Mouse (Mus musculus) B cell, adult 62 days (primary cell): Measurements from ENCODE around the gene Garem2. TPM values are rescaled to one million over a fixed set of nuclear protein-coding genes. Genes with fewer than 3 reads are reported as not detected.

Source experiments
- total RNA-seq: library from RNA; stranded (reverse); gene quantifications from 4 replicates; pipeline ENCODE4 v1.2.4, GENCODE M21; 2023

The Garem2 gene
- not detected in 4 replicates for total RNA-seq

DNA sequence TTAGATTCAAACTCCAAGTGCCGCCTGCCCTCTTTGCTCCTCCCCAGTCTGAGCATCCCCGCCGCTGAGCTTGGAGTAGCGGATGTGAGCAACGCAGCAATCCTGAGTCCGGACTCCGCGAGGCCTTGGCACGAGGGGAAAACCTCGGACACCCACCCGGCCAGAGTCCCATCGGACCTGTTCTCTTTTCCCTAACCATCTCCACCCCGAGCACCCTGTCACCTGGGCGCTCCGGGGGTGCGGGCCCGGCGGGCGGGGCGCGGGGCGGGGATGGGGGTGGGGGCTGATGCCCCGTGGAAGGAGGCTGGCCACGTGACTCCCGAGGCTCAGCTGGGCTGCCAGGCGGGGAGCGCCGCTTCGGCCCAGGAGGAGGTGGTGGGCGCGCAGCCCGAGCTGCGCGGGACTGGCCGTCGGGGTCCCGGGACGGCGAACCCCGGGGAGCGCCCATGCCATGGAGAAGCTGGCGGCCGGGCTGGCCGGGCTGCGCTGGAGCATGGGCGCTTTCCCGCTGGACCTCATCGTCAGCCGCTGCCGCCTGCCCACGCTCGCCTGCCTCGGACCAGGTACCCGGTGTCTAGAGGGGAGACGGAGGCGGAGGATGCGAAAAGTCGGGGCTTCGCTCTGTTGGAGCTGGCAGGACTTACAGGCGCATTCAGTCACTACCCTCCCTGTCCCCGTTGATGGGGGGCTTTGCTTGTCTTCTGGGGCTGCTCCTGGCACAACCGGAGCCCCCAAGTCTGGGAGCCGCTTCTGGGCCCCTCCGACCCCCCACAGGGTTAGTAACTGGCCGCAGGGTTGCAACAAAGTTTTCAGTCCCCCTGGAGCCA is at the start of gene Garem2:
TSS of gene Garem2 (plus strand) at position 321 of the 827 bp plus-strand sequence.

GRCm38 (mm10) chr5:30072825-30073821 is 31.8 kb upstream of the Garem2 start, which contains the start of gene Tyms:
TSS of gene Tyms (minus strand) at chr5:30073617.

DNA sequence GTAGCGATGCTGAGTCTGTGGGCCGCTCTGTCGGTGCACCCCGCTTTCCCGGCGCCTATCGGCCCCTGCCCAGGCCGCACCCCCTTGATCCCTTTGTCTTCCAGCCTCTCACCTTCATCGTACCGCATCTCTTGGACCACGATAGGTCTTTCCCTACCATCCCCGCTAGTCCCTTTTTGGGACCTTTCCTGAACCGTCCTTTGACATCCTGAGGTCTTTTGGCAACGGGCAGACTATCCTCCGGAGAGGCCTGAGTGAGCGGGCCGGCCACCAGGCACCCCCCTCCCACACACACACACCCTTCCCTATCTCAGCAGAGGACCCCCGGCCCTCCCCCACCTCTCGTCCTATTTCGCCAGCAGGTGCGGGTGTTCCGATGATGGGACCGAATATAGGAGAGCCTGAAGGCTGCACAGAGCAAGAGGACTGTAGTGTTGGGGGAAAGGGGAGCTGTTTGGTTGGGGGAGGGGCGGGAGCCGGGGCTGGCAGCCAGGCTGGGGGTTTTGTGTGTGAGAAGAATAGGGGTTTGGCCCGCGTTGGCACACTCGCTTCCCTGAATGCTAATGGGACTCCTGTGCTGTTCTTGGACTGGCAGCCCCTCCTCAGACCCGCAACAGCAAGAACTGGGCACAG is 823 bp downstream of the Garem2 start, which contains the start of gene 3110082J24Rik:
TSS of gene 3110082J24Rik (minus strand) at position 419 of the 633 bp plus-strand sequence.

DNA sequence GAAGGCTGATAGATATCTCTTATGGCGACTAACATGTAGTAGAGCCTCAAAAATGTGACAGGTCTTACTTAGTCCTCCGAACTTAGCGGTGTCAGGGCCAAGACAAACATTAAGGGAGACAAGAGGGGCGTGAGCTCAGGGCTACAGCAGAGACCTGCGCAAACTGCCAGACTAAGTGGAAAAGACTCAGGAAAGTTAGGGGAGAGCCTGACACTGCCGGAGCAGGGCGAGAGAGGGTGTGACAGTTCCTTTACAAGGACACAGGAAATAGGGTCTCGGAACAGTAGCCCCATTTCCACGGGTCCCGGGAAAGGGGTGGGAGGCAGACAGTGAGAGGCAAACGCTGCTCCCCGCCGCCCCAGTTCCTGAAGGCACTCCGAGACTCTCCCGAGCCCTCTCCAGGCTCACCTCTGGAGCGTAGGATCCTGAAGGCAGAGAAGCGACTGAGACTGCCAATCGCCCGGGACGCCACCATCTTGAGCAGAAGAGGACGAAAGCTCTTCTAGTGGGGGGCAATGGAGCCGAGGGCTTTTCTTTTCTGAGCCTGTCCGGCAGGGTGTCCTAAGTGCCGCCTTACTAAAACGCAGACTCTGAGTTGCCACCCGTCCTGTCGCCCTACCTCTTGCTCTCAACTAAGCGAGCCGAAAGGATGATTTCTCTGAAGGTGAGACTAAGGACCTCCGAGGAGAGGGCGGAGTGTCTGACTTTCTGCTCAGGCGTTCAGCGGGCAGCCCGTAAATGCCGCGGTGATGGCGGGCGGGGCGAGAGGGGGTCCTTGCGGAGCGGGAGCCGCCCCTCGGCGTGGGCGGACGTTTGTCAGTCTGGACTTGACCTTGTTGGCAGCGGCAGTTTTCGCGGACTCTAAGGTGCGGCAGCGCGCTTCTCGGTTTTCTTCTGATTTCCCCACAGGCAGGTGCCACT is 49.8 kb downstream of the Garem2 start, which contains the start of the genes Hadha and Hadhb:
TSS of gene Hadha (minus strand) at position 689 of the 921 bp plus-strand sequence.
TSS of gene Hadhb (plus strand) at position 775 of the 921 bp plus-strand sequence.

Other genes with a start within 250 kb of the Garem2 start
- not detected in 4 replicates for gene Il6, start 92.0 kb upstream of the Garem2 start, total RNA-seq
- 2.7 to 3.7 TPM (median 2.8 TPM) in 4 replicates for gene Tyms, start 31.5 kb upstream of the Garem2 start, total RNA-seq
- not detected in 4 replicates for gene 3110082J24Rik, start 925 bp downstream of the Garem2 start, total RNA-seq
- gene Hadha, start 50.0 kb downstream of the Garem2 start, total RNA-seq: 100 to 108 TPM (median 105 TPM) in 4 replicates
- 88.6 to 93.8 TPM (median 91.7 TPM) in 4 replicates for gene Hadhb, start 50.1 kb downstream of the Garem2 start, total RNA-seq
- not detected in 4 replicates for gene Adgrf3, start 100.6 kb downstream of the Garem2 start, total RNA-seq
- gene Selenoi, start 127.4 kb downstream of the Garem2 start, total RNA-seq: 16.6 to 24.3 TPM (median 18.8 TPM) in 4 replicates
- 0.38 TPM in 1 of 4 replicates, not detected in the others for gene Drc1, start 176.2 kb downstream of the Garem2 start, total RNA-seq